Mouse (Mus musculus): ENCODE data around the gene Ipo7.

- TF ChIP-seq CTCF (IDR thresholded peaks at IDR 0.05), result no peak
- no peak for TF ChIP-seq EP300 (IDR thresholded peaks at IDR 0.05)
Observed at GRCm38 (mm10) chr7:109986133-109986669, 31.9 kb upstream of the Ipo7 start.

Measured in lung, postnatal 0 days (tissue).